Mouse (Mus musculus) midbrain, postnatal 0 days (tissue): Measurements from ENCODE around the gene Cryab. TPM values are rescaled to one million over a fixed set of nuclear protein-coding genes. Genes with fewer than 3 reads are reported as not detected.
A peak's percentile ranks its signal among the peaks of the same experiment; 100 is the strongest.

ENCODE experiments used
- ATAC-seq: fragments of 200-750 bp; cut with Nextera tagmentation; 2 replicates; pipeline ENCODE4 v1.8.0; 2017; ENCODE audit warnings: moderate number of reproducible peaks, mild to moderate bottlenecking, moderate TSS enrichment, moderate library complexity; ENCODE audit not compliant: low FRiP score
- DNase-seq: peaks from one replicate; pipeline ENCODE4 v3.0.0-alpha.2; 2015; ENCODE audit warnings: low spot score
- H3K27ac ChIP-seq: fragments of 300-500 bp; sonication (generic); 2 replicates; pipeline ENCODE4 v1.5.1; 2014; ENCODE audit warnings: low read depth, mild to moderate bottlenecking, low read length, mixed read lengths
- H3K27me3 ChIP-seq: fragments of 300-500 bp; sonication (generic); 2 replicates; pipeline ENCODE4 v1.6.1; 2014; ENCODE audit warnings: low read length, control low read depth, mixed read lengths; ENCODE audit not compliant: insufficient read depth
- H3K36me3 ChIP-seq: fragments of 300-500 bp; sonication (generic); 2 replicates; pipeline ENCODE4 v1.6.1; 2014; ENCODE audit warnings: low read length, control low read depth, mixed read lengths; ENCODE audit not compliant: insufficient read depth
- H3K4me1 ChIP-seq: fragments of 300-500 bp; sonication (generic); 2 replicates; pipeline ENCODE4 v1.6.1; 2014; ENCODE audit warnings: mild to moderate bottlenecking, control low read depth, antibody characterized with exemption, low read length, mixed read lengths; ENCODE audit not compliant: insufficient read depth
- H3K4me2 ChIP-seq: fragments of 300-500 bp; sonication (generic); 2 replicates; pipeline ENCODE4 v1.6.1; 2014; ENCODE audit warnings: low read depth, mild to moderate bottlenecking, low read length, mixed read lengths; ENCODE audit not compliant: poor library complexity, severe bottlenecking
- H3K4me3 ChIP-seq: fragments of 300-500 bp; sonication (generic); 2 replicates; pipeline ENCODE4 v1.5.1; 2014; ENCODE audit warnings: low read depth, mild to moderate bottlenecking, low read length, moderate library complexity
- H3K9ac ChIP-seq: fragments of 300-500 bp; sonication (generic); replicated peaks from 2 replicates; pipeline ENCODE4 v1.6.1; 2014; ENCODE audit warnings: mild to moderate bottlenecking, low read length, moderate library complexity, mixed read lengths; ENCODE audit not compliant: poor library complexity, severe bottlenecking
- H3K9me3 ChIP-seq: fragments of 300-500 bp; sonication (generic); 2 replicates; pipeline ENCODE4 v1.6.1; 2016; ENCODE audit warnings: low read length, control low read depth
- CTCF ChIP-seq: IDR thresholded peaks from 2 replicates; pipeline ENCODE4 v1.5.1; 2016; ENCODE audit warnings: antibody characterized with exemption, mild to moderate bottlenecking
- WGBS: fragments of 180-500 bp; shearing (Covaris S2); extraction: QIAGEN DNeasy Blood & Tissue Kit; methylation state at CpG from one replicate; pipeline ENCODE4 v1.1.7; 2014; 5-methylcytosine and 5-hydroxymethylcytosine counted together
- polyA plus RNA-seq: library from polyadenylated mRNA; unstranded; fragments of >200 nt; fragmentation: Nextera tagmentation; extraction: Ambion mirVana; gene quantifications from 2 replicates; pipeline ENCODE4 v1.2.1, GENCODE M21; 2015
- total RNA-seq: library from RNA; depleted of rRNA; stranded (reverse); fragments of >200 nt; gene quantifications from 2 replicates; pipeline ENCODE4 v1.2.3, GENCODE M21; 2014

The Cryab gene
- total and polyA plus RNA-seq, 2 experiments from 2014 or later: 6.2 to 19.7 TPM

GRCm38 (mm10) chr9:50770011-50770410, 18.9 kb downstream of the Cryab start:
- Histone ChIP-seq H3K4me2 (no peak overlapping the region), H3K36me3 (no peaks in the 10 kb centered on the region; the same call in 1 of the 2 replicates), H3K27me3 (no peaks in the 10 kb centered on the region), H3K4me1 (peaks cover 2% of the 10 kb centered on the region; the same call in 1 of the 2 replicates), H3K9me3 (no peaks in the 10 kb centered on the region), H3K4me3 (no peak overlapping the region), H3K27ac (no peak overlapping the region), H3K9ac (no peak overlapping the region)
- WGBS: 79% methylated on average over 2 of the region's 2 CpGs
- DNase-seq: no peak
- ATAC-seq: no peak
- TF ChIP-seq CTCF: no peak

GRCm38 (mm10) chr9:50774026-50774462, 22.9 kb downstream of the Cryab start:
- DNase-seq: no peak
- Histone ChIP-seq H3K9ac (no peak overlapping the region), H3K27ac (peak overlapping the region; percentile 93; the same call in 1 of the 2 replicates), H3K36me3 (peaks cover 3% of the 10 kb centered on the region), H3K9me3 (no peaks in the 10 kb centered on the region), H3K4me3 (no peak overlapping the region), H3K27me3 (no peaks in the 10 kb centered on the region), H3K4me2 (peak overlapping the region; percentile 66), H3K4me1 (peaks cover 7% of the 10 kb centered on the region; the same call in 1 of the 2 replicates)
- no peak for TF ChIP-seq CTCF
- no peak for ATAC-seq
- 79% methylated on average over 4 of the region's 4 CpGs for WGBS

- H3K4me1 ChIP-seq: peaks cover 7% of the 10 kb centered on the region; the same call in 1 of the 2 replicates
- under 1% methylated on average over 50 of the region's 51 CpGs for WGBS
- peaks cover 12% of the 10 kb centered on the region for H3K36me3 ChIP-seq
- peak; percentile 76 for ATAC-seq
- peak within 1 kb of the TSS; percentile 89 for H3K4me3 ChIP-seq
- H3K27me3 ChIP-seq: no peaks in the 10 kb centered on the region
- DNase-seq: peak; percentile 92
- TF ChIP-seq CTCF: peak; percentile 23
- peak within 1 kb of the TSS; percentile 97 for H3K9ac ChIP-seq
- H3K9me3 ChIP-seq: no peaks in the 10 kb centered on the region
- peak within 1 kb of the TSS; percentile 93 for H3K27ac ChIP-seq
- H3K4me2 ChIP-seq: peak within 1 kb of the TSS; percentile 66
Measured at GRCm38 (mm10) chr9:50774991-50775612, 24.0 kb downstream of the Cryab start, which contains the start of the genes Alg9 and 1110032A03Rik. Alg9 (plus strand) TSS chr9:50775019. 1110032A03Rik (minus strand) TSS chr9:50775520.

GRCm38 (mm10) chr9:50775662-50776126, 24.6 kb downstream of the Cryab start:
- Histone ChIP-seq H3K36me3 (peaks cover 14% of the 10 kb centered on the region), H3K4me2 (peak overlapping the region; percentile 66), H3K27ac (peak overlapping the region; percentile 93), H3K9ac (peak overlapping the region; percentile 97), H3K4me1 (peaks cover 7% of the 10 kb centered on the region; the same call in 1 of the 2 replicates), H3K27me3 (no peaks in the 10 kb centered on the region), H3K9me3 (no peaks in the 10 kb centered on the region), H3K4me3 (peak overlapping the region; percentile 89)
- ATAC-seq (peak; percentile 67; the same call in 1 of the 2 replicates), DNase-seq (no peak)
- under 1% methylated on average over 24 of the region's 30 CpGs for WGBS
- no peak for TF ChIP-seq CTCF

- no peak for TF ChIP-seq CTCF
- Histone ChIP-seq H3K4me2 (peak overlapping the region; percentile 66), H3K4me1 (peaks cover 7% of the 10 kb centered on the region; the same call in 1 of the 2 replicates), H3K9me3 (no peaks in the 10 kb centered on the region), H3K36me3 (peaks cover 19% of the 10 kb centered on the region), H3K4me3 (peak overlapping the region; percentile 89), H3K27ac (peak overlapping the region; percentile 93; the same call in 1 of the 2 replicates), H3K9ac (peak overlapping the region; percentile 97), H3K27me3 (no peaks in the 10 kb centered on the region)
- DNase-seq (no peak), ATAC-seq (no peak)
- WGBS: 65% methylated on average over 11 of the region's 11 CpGs
Measured at GRCm38 (mm10) chr9:50776162-50776760, 25.1 kb downstream of the Cryab start.

GRCm38 (mm10) chr9:50782155-50782554, 31.0 kb downstream of the Cryab start:
- peak; percentile 61 for TF ChIP-seq CTCF
- WGBS: 69% methylated on average over 2 of the region's 2 CpGs
- H3K4me2 ChIP-seq: no peak overlapping the region
- H3K27ac ChIP-seq: no peak overlapping the region
- H3K4me3 ChIP-seq: no peak overlapping the region
- no peak for DNase-seq
- no peak overlapping the region for H3K9ac ChIP-seq
- H3K27me3 ChIP-seq: no peaks in the 10 kb centered on the region
- H3K4me1 ChIP-seq: no peaks in the 10 kb centered on the region
- peaks cover 53% of the 10 kb centered on the region for H3K36me3 ChIP-seq
- no peak for ATAC-seq
- H3K9me3 ChIP-seq: no peaks in the 10 kb centered on the region
